Mouse (Mus musculus) CH12.LX (cell line): ENCODE data around the gene Kyat1. TPM values are rescaled to one million over a fixed set of nuclear protein-coding genes. Genes with fewer than 3 reads are reported as not detected.

Experiments
- DNase-seq: peaks from one replicate; pipeline ENCODE4 v3.0.0-alpha.2; 2013; ENCODE audit errors: extremely low read depth
- H3K27ac ChIP-seq: 2 replicates; pipeline ENCODE4 v1.5.1; 2012; ENCODE audit warnings: low read depth, mild to moderate bottlenecking, control low read depth, moderate library complexity; ENCODE audit not compliant: insufficient read depth
- H3K27me3 ChIP-seq: replicated peaks from 2 replicates; pipeline ENCODE3; 2012; ENCODE audit warnings: inconsistent platforms
- H3K36me3 ChIP-seq, 2 experiments: replicated peaks in 1 of 2; 2 replicates each; pipeline versions ENCODE3 to v1.6.1; 2012; ENCODE audit warnings: inconsistent platforms in 1 of 2, low read length in 1 of 2, mild to moderate bottlenecking in 1 of 2, mixed read lengths in 1 of 2, moderate library complexity in 1 of 2; ENCODE audit not compliant: control insufficient read depth in 1 of 2, insufficient read depth in 1 of 2
- H3K4me1 ChIP-seq, 2 experiments: 2 replicates each; pipeline ENCODE4 v1.6.1; 2012; ENCODE audit warnings: inconsistent platforms in 1 of 2, moderate library complexity in 1 of 2; ENCODE audit not compliant: insufficient read depth in 2 of 2, control insufficient read depth in 1 of 2
- H3K4me2 ChIP-seq: 2 replicates; pipeline ENCODE4 v1.6.1; 2012; ENCODE audit warnings: low read depth, mild to moderate bottlenecking, control low read depth; ENCODE audit not compliant: poor library complexity, insufficient read depth, severe bottlenecking
- H3K4me3 ChIP-seq, 3 experiments: fragments of 150-350 bp in 1 of 3; sonication (generic) in 1 of 3; replicated peaks in 1 of 3; 2 replicates each; pipeline versions ENCODE3 to v1.5.1; 2011 to 2012; ENCODE audit warnings: low read depth in 2 of 3, low read length in 2 of 3, mild to moderate bottlenecking in 2 of 3, moderate library complexity in 2 of 3, control low read depth in 1 of 3, improper control_type of control experiment in 1 of 3, inconsistent platforms in 1 of 3, mixed read lengths in 1 of 3; ENCODE audit not compliant: poor library complexity in 1 of 3
- H3K79me2 ChIP-seq: replicated peaks from 2 replicates; pipeline ENCODE4 v1.6.1; 2012; ENCODE audit warnings: mild to moderate bottlenecking, moderate library complexity; ENCODE audit not compliant: control insufficient read depth, poor library complexity, insufficient read depth, severe bottlenecking; ENCODE audit errors: extremely low read depth
- H3K9ac ChIP-seq: 2 replicates; pipeline ENCODE4 v1.6.1; 2012; ENCODE audit warnings: low read depth, mild to moderate bottlenecking, control low read depth, moderate library complexity; ENCODE audit not compliant: insufficient read depth
- H3K9me3 ChIP-seq: replicated peaks from 2 replicates; pipeline ENCODE3; 2012; ENCODE audit warnings: low read length, inconsistent platforms, mixed read lengths
- BHLHE40 ChIP-seq: IDR thresholded peaks from 2 replicates; pipeline ENCODE4 v1.6.1; 2011; ENCODE audit warnings: mild to moderate bottlenecking, low read depth, low read length, improper control_type of control experiment
- ELF1 ChIP-seq: IDR thresholded peaks from 2 replicates; pipeline ENCODE4 v1.6.1; 2014; ENCODE audit warnings: low read depth, mild to moderate bottlenecking, inconsistent platforms, low read length, improper control_type of control experiment
- ETS1 ChIP-seq: conservative IDR thresholded peaks from 2 replicates; pipeline ENCODE4 v1.6.1; 2012; ENCODE audit warnings: low read depth, mild to moderate bottlenecking, inconsistent platforms, low read length, improper control_type of control experiment, moderate library complexity
- HCFC1 ChIP-seq: IDR thresholded peaks from 2 replicates; pipeline ENCODE4 v1.6.1; 2012; ENCODE audit warnings: low read depth, mild to moderate bottlenecking, inconsistent platforms, low read length, improper control_type of control experiment
- KAT2A ChIP-seq: IDR thresholded peaks from 2 replicates; pipeline ENCODE4 v1.6.1; 2012; ENCODE audit warnings: low read length, improper control_type of control experiment, inconsistent platforms; ENCODE audit not compliant: insufficient replicate concordance
- MAFK ChIP-seq: IDR thresholded peaks from 2 replicates; pipeline ENCODE4 v1.6.1; 2011; ENCODE audit warnings: low read length, improper control_type of control experiment; ENCODE audit not compliant: insufficient replicate concordance
- MAX ChIP-seq: IDR thresholded peaks from 2 replicates; pipeline ENCODE4 v1.6.1; 2011; ENCODE audit warnings: low read length, improper control_type of control experiment
- MEF2A ChIP-seq: IDR thresholded peaks from 2 replicates; pipeline ENCODE4 v1.6.1; 2014; ENCODE audit warnings: low read depth, mild to moderate bottlenecking, inconsistent platforms, low read length, improper control_type of control experiment, borderline replicate concordance
- MXI1 ChIP-seq: IDR thresholded peaks from 2 replicates; pipeline ENCODE4 v1.6.1; 2011; ENCODE audit warnings: mild to moderate bottlenecking, low read depth, low read length, improper control_type of control experiment
- MYC ChIP-seq: IDR thresholded peaks from 2 replicates; pipeline ENCODE4 v1.6.1; 2011; ENCODE audit warnings: low read depth, mild to moderate bottlenecking, improper control_type of control experiment, low read length
- NELFE ChIP-seq: IDR thresholded peaks from 2 replicates; pipeline ENCODE4 v1.6.1; 2011; ENCODE audit warnings: low read depth, low read length, improper control_type of control experiment
- NRF1 ChIP-seq: IDR thresholded peaks from 2 replicates; pipeline ENCODE4 v1.6.1; 2014; ENCODE audit warnings: low read depth, mild to moderate bottlenecking, inconsistent platforms, low read length, improper control_type of control experiment, moderate library complexity
- POLR2A ChIP-seq: IDR thresholded peaks from 2 replicates; pipeline ENCODE4 v1.6.1; 2011; ENCODE audit warnings: low read depth, mild to moderate bottlenecking, improper control_type of control experiment, low read length
- POLR2AphosphoS2 ChIP-seq: IDR thresholded peaks from 2 replicates; pipeline ENCODE4 v1.6.1; 2011; ENCODE audit warnings: low read depth, low read length, improper control_type of control experiment
- SIN3A ChIP-seq: IDR thresholded peaks from 2 replicates; pipeline ENCODE4 v1.6.1; 2012; ENCODE audit warnings: low read length, improper control_type of control experiment, inconsistent platforms
- TBP ChIP-seq: conservative IDR thresholded peaks from 2 replicates; pipeline ENCODE4 v1.6.1; 2011; ENCODE audit warnings: low read depth, low read length, improper control_type of control experiment
- TCF12 ChIP-seq: IDR thresholded peaks from 2 replicates; pipeline ENCODE4 v1.6.1; 2014; ENCODE audit warnings: low read depth, mild to moderate bottlenecking, inconsistent platforms, low read length, improper control_type of control experiment
- USF1 ChIP-seq: IDR thresholded peaks from 2 replicates; pipeline ENCODE4 v1.6.1; 2014; ENCODE audit warnings: low read depth, mild to moderate bottlenecking, inconsistent platforms, low read length, improper control_type of control experiment
- ZC3H11A ChIP-seq: IDR thresholded peaks from 2 replicates; pipeline ENCODE4 v1.6.1; 2012; ENCODE audit warnings: low read depth, mild to moderate bottlenecking, inconsistent platforms, low read length, improper control_type of control experiment
- ZKSCAN1 ChIP-seq: IDR thresholded peaks from 2 replicates; pipeline ENCODE4 v1.6.1; 2012; ENCODE audit warnings: low read depth, inconsistent platforms, low read length, improper control_type of control experiment, borderline replicate concordance
- ZNF384 ChIP-seq: IDR thresholded peaks from 2 replicates; pipeline ENCODE4 v1.6.1; 2012; ENCODE audit warnings: low read depth, low read length, improper control_type of control experiment, inconsistent platforms
- dilution Hi-C: fragments of 300-500 bp; cut with MboI; formaldehyde crosslinking; loops from 2 replicates; pipeline ENCODE4 v1.14.3; 2020; ENCODE audit warnings: low sequenced_read_pairs; ENCODE audit not compliant: extremely low pct_unique_long_range_greater_than_20kb, extremely low pct_ligation_motif_present
- in situ Hi-C: fragments of 300-500 bp; cut with MboI; formaldehyde crosslinking; loops from 3 replicates; pipeline ENCODE4 v1.14.3; 2019; ENCODE audit warnings: low sequenced_read_pairs, low pct_ligation_motif_present, low pct_unique_long_range_greater_than_20kb, mixed read lengths
- polyA plus RNA-seq: library from polyadenylated mRNA; unstranded; fragments of >175 nt; gene quantifications from 2 replicates; pipeline ENCODE4 v1.2.1, GENCODE M21; 2012; ENCODE audit warnings: low read depth; ENCODE audit not compliant: insufficient read length
- total RNA-seq, 2 experiments: library from RNA; depleted of rRNA; stranded (reverse); fragments of 300-350 nt in 1 of 2; fragments of >200 nt in 1 of 2; gene quantifications; 2 replicates each; pipeline ENCODE4 v1.2.3; 2012 to 2014

Kyat1 gene
- total and polyA plus RNA-seq, 3 experiments: 5.0 to 7.0 (median 5.4) TPM

- H3K9me3 ChIP-seq: peaks cover 14% of the 10 kb centered on the region
- peak within 1 kb of the TSS; percentile 93 for H3K9ac ChIP-seq
- TF ChIP-seq POLR2A: peak; percentile 88
- peak; percentile 8; the same call in 1 of the 2 replicates for TF ChIP-seq MEF2A
- TF ChIP-seq BHLHE40: peak; percentile 90
- TF ChIP-seq NELFE: peak; percentile 77; the same call in 1 of the 2 replicates
- TF ChIP-seq KAT2A: 0 out of 2 replicates have a peak, but pooled peaks have one; percentile 45
- peak; percentile 100 for TF ChIP-seq MXI1
- TF ChIP-seq USF1: 0 out of 2 replicates have a peak, but pooled peaks have one; percentile 12
- peak; percentile 93 for TF ChIP-seq TCF12
- TF ChIP-seq NRF1: peak; percentile 65
- peak; percentile 98 for TF ChIP-seq MAX
- no peak for TF ChIP-seq ZNF384
- TF ChIP-seq MYC: peak; percentile 90
- peak; percentile 86 for TF ChIP-seq ELF1
- TF ChIP-seq ZKSCAN1: no peak
- no peak for TF ChIP-seq ZC3H11A
- TF ChIP-seq HCFC1: peak; percentile 85
- TF ChIP-seq MAFK: no peak
- TF ChIP-seq POLR2AphosphoS2: no peak
- TF ChIP-seq SIN3A: peak; percentile 98
- TF ChIP-seq TBP: peak; percentile 79; the same call in 1 of the 2 replicates
- no peak for TF ChIP-seq ETS1
- H3K4me3 ChIP-seq: peak within 1 kb of the TSS; percentile 65 to 91 (median 71)
- in situ Hi-C loops (no loop called here), dilution Hi-C loops (no loop called here)
- H3K27me3 ChIP-seq: no peaks in the 10 kb centered on the region
- peak within 1 kb of the TSS; percentile 96 for H3K4me2 ChIP-seq
- peaks cover 36 to 44% of the 10 kb centered on the region in 2 experiments for H3K36me3 ChIP-seq
- H3K79me2 ChIP-seq: no peaks in the 10 kb centered on the region
- no peak within 1 kb of the TSS for H3K27ac ChIP-seq
- H3K4me1 ChIP-seq: peaks cover 7 to 9% of the 10 kb centered on the region in 2 experiments
- peak; percentile 97 for DNase-seq
Observed at GRCm38 (mm10) chr2:30177700-30178675, 27.7 kb downstream of the Kyat1 start, which contains the start of gene Spout1. TSS of gene Spout1 (minus strand) at chr2:30178459.
